Mouse (Mus musculus) brain, embryonic 14.5 days (tissue): ENCODE measurements around the gene Psmg3. TPM values are rescaled to one million over a fixed set of nuclear protein-coding genes. Genes with fewer than 3 reads are reported as not detected.

Source experiments
- DNase-seq: peaks from one replicate; pipeline ENCODE4 v3.0.0-alpha.2; 2011; ENCODE audit warnings: low read depth
- CTCF ChIP-seq: fragments of 200-500 bp; IDR thresholded peaks from 2 replicates; pipeline ENCODE4 v1.5.1; 2012; ENCODE audit warnings: inconsistent platforms, mild to moderate bottlenecking, moderate library complexity, borderline replicate concordance; ENCODE audit not compliant: insufficient read depth, insufficient read length; ENCODE audit errors: extremely low read depth
- POLR2A ChIP-seq: fragments of 200-500 bp; IDR thresholded peaks from 2 replicates; pipeline ENCODE4 v1.6.1; 2012; ENCODE audit warnings: mild to moderate bottlenecking, inconsistent platforms, borderline replicate concordance; ENCODE audit not compliant: poor library complexity, insufficient read depth, insufficient read length, severe bottlenecking; ENCODE audit errors: extremely low read depth
- polyA plus RNA-seq: library from polyadenylated mRNA; depleted of rRNA; stranded (reverse); fragments of >200 nt; gene quantifications from 2 replicates; pipeline ENCODE4 v1.2.3, GENCODE M21; 2012

Gene Psmg3
- polyA plus RNA-seq, 1 experiment, result 50.6 TPM

- TF ChIP-seq POLR2A (no peak), CTCF (no peak)
- DNase-seq, result no peak
Observed at GRCm38 (mm10) chr5:139829384-139829783, 2.7 kb upstream of the Psmg3 start.

GRCm38 (mm10) chr5:139827593-139827992 is 908 bp upstream of the Psmg3 start:
- no peak for DNase-seq

DNA sequence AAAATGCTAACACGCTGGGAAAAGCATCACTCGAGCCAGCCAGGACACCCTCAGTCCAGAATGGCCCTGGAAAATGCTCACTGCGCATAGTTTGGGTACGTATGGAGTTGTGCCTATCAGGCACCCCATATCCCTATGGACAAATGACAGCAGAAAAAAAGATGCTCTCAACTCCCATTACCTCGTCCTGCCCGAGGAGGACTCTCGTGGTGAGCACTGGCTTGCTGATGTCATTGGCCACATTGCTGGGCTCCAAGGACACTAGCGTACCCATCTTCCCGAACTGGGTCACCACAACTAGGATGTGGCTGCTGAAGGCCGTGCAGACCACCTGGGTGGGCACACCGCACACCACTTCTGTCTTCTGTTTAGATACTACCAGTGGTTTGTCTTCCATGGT is 738 bp downstream of the Psmg3 start:
- peak; percentile 7 for DNase-seq
- TF ChIP-seq POLR2A (no peak), CTCF (no peak)

More at GRCm38 (mm10) chr5:139827593-139827992, 908 bp upstream of the Psmg3 start:
- TF ChIP-seq CTCF (peak; percentile 36; the same call in 1 of the 2 replicates), POLR2A (no peak)

DNA sequence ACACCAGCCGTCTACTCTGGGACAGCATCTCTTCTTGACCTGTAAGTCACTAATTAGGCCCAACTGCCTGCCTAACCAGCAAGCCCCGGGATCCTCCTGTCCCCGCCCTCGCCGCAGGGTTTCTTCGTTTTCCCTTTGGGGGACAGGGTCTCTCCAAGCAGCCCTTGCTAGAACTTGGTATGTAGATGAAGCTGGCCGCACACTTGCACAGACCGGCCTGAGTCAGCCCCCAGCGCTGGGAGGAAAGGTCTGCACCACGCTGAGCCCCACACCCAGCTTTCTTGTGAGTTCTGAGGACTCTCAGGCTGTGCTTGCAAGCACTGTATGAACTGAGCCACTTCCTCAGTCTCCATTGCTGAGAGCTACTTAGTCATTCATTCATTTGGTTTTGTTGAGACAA is 2.2 kb downstream of the Psmg3 start:
- TF ChIP-seq POLR2A, result no peak
- TF ChIP-seq CTCF, result no peak
- no peak for DNase-seq

DNA sequence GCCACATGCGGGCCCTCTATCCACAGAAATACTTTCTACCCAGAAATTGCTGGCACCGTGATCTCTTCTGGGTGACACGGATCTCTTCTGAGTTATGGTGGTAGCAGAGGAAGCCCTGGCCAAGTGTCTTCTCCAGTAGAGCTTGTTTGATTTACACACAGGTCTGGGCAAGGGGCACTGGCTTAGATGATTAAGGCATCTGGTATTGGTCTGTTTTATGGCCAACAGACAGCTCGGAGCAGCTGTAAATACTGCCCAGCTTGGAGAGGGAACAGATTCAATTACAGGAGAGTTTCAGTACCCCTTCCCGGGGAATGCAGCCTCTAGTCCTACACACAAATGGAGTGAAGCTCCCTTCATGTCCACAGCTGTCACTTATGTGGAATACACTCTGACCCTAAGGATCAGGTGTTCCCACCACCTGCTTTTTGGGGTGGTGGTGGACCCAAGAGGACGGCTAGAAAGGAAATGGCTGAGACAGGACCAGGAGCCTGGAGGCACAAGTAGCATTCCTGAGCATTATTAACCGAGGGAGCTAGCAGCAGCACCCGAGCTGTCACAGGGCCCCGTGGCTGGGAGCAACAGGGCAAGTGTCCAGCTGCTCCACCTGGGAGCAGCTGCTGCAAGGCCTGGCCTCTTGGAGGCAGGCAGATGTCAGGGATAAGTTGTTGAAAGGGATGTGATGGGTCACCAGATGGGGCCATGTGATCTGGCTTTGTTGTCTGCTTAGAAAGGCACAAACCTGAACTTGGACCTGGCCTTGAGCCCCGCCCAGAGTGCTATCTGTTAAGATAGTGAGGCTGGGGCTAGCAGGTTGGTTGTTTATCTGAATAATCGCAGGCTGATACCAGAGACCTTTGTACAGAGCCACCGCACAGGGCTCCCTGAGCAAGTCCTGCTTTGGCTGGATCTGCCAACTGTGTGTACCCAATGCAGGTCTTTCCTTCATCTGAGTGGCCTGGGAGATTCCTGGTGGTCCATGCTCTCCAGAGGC is 4.9 kb downstream of the Psmg3 start:
- no peak for TF ChIP-seq POLR2A
- TF ChIP-seq CTCF, result no peak
- DNase-seq, result no peak

DNA sequence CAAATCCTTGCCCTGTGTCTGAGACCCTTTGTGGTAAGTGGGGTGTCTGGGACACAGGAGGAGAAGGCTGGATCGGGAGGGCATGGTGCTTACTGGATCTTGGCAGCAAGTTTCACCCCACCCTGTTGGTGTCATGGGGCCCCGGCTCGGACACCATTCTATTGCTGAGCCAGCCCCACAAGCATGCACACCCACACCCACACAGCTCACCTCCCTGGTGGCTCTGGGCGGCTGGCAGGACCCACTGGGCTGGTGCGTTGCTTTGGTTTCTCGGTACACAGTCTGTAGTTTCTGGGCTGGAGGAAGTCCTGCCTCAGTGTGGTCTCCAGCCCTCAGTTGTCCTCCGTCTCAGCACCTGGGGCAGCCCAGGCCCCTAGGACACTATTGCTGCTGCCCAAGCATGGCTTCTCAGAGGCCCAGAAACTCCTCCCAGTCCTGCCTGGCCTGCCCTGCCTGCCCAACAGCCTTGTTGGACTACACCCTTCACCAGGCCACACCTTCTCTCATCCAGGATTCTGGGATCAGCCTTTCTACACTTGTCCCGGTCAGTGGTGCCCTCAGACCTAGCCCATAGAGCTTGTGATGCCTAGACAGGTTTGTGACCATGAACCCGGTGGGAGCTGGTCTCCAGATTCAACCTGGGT is 7.0 kb downstream of the Psmg3 start, which contains the start of gene Tmem184a:
Gene Tmem184a (minus strand): TSS at position 380 of the 644 bp plus-strand sequence.
- no peak for TF ChIP-seq POLR2A
- no peak for TF ChIP-seq CTCF
- no peak for DNase-seq

- DNase-seq, result peak; percentile 43
Observed at GRCm38 (mm10) chr5:139818801-139819200, 7.9 kb downstream of the Psmg3 start.

GRCm38 (mm10) chr5:139818056-139818455 is 8.6 kb downstream of the Psmg3 start:
- TF ChIP-seq CTCF (no peak), POLR2A (no peak)
- no peak for DNase-seq

More at GRCm38 (mm10) chr5:139818801-139819200, 7.9 kb downstream of the Psmg3 start:
- TF ChIP-seq POLR2A (no peak), CTCF (peak; percentile 64; the same call in 1 of the 2 replicates)

DNA sequence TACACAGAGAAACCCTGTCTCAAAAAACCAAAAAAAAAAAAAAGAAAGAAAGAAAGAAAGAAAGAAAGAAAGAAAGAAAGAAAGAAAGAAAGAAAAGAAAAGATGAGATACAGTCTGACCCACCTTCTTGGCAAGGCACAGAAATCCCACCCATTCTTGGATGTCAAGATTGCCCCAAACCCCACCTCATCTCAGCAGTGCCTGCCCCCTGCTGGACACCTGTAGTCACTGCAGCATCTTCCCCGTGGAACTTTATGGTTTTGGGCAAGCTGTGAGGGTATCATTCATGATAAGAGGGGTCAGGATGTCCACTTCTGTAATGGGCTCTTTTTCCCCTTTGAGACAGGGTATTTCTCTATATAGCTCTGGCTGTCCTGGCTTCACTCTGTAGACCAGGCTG is 9.4 kb downstream of the Psmg3 start:
- TF ChIP-seq POLR2A (no peak), CTCF (peak; percentile 74)

DNA sequence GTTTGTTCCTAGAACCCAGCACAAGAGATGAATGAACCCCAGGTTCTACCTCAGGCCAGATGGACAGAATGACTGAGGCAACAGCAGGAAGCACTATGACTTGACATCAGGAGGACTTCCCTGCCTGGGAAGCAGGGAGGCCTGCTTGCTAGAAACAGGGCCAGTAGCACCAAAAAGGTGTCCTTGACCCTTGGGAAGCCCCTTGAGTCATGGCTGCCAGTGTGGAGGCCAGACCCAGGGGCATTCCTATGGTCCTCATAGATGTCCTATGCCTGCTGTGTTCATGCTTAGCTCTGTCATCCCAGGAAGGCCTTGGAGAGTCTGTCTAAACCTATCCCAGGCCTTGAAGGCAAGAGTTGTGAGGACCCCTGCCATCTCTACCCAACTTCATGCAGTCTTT is 10.2 kb downstream of the Psmg3 start:
- DNase-seq, result no peak
- TF ChIP-seq POLR2A (no peak), CTCF (no peak)

More for the DNA sequence above, 9.4 kb downstream of the Psmg3 start:
- DNase-seq, result peak; percentile 23

- no peak for TF ChIP-seq POLR2A
- TF ChIP-seq CTCF, result no peak
- no peak for DNase-seq
Observed at GRCm38 (mm10) chr5:139815964-139816363, 10.7 kb downstream of the Psmg3 start.

GRCm38 (mm10) chr5:139813963-139814381 is 12.7 kb downstream of the Psmg3 start:
- TF ChIP-seq POLR2A, result no peak
- no peak for TF ChIP-seq CTCF
- DNase-seq, result no peak
